Mouse (Mus musculus): ENCODE results near the gene Ppm1h.
"Not testable (repeated sequence)": the region's sequence is repeated elsewhere in the genome, so short reads cannot be mapped to it uniquely, and the experiment has no call there.

The Ppm1h gene

GRCm38 (mm10) chr10:122931851-122932550, 253.4 kb downstream of the Ppm1h start:
- DNase-seq (ENCODE audit: low spot score): no peak

GRCm38 (mm10) chr10:122933053-122933838, 254.7 kb downstream of the Ppm1h start:
- no peak for DNase-seq (ENCODE audit: low spot score)

- not testable (repeated sequence) for DNase-seq (ENCODE audit: low spot score)
Observed at GRCm38 (mm10) chr10:122935406-122935805, 256.8 kb downstream of the Ppm1h start.

- not testable (repeated sequence) for DNase-seq (ENCODE audit: low spot score)
Observed at GRCm38 (mm10) chr10:122937380-122937779, 258.8 kb downstream of the Ppm1h start.

- no peak for DNase-seq (ENCODE audit: low spot score)
Observed at GRCm38 (mm10) chr10:122939546-122939945, 261.0 kb downstream of the Ppm1h start.

- no peak for DNase-seq (ENCODE audit: low spot score)
Observed at GRCm38 (mm10) chr10:122942771-122943170, 264.2 kb downstream of the Ppm1h start.

GRCm38 (mm10) chr10:122943824-122944223, 265.3 kb downstream of the Ppm1h start:
- DNase-seq (ENCODE audit: low spot score): no peak

GRCm38 (mm10) chr10:122944888-122945287, 266.3 kb downstream of the Ppm1h start:
- no peak for DNase-seq (ENCODE audit: low spot score)

- DNase-seq (ENCODE audit: low spot score): no peak
Observed at GRCm38 (mm10) chr10:122950966-122951365, 272.4 kb downstream of the Ppm1h start.

- DNase-seq (ENCODE audit: low spot score): no peak
Observed at GRCm38 (mm10) chr10:122953576-122953975, 275.0 kb downstream of the Ppm1h start.

- no peak for DNase-seq (ENCODE audit: low spot score)
Observed at GRCm38 (mm10) chr10:122957918-122958317, 279.4 kb downstream of the Ppm1h start.

GRCm38 (mm10) chr10:122958699-122959098, 280.1 kb downstream of the Ppm1h start:
- no peak for DNase-seq (ENCODE audit: low spot score)

GRCm38 (mm10) chr10:122960216-122960615, 281.7 kb downstream of the Ppm1h start:
- DNase-seq (ENCODE audit: low spot score): no peak

GRCm38 (mm10) chr10:122960738-122961137, 282.2 kb downstream of the Ppm1h start:
- DNase-seq (ENCODE audit: low spot score): no peak

- DNase-seq (ENCODE audit: low spot score): no peak
Observed at GRCm38 (mm10) chr10:122961494-122961893, 282.9 kb downstream of the Ppm1h start.

- no peak for DNase-seq (ENCODE audit: low spot score)
Observed at GRCm38 (mm10) chr10:122962651-122963050, 284.1 kb downstream of the Ppm1h start.

GRCm38 (mm10) chr10:122963463-122964240, 285.1 kb downstream of the Ppm1h start:
- no peak for DNase-seq (ENCODE audit: low spot score)

GRCm38 (mm10) chr10:122964241-122964636, 285.7 kb downstream of the Ppm1h start:
- DNase-seq (ENCODE audit: low spot score): no peak

- not testable (repeated sequence) for DNase-seq (ENCODE audit: low spot score)
Observed at GRCm38 (mm10) chr10:122965650-122966049, 287.1 kb downstream of the Ppm1h start.

GRCm38 (mm10) chr10:122966421-122966820, 287.9 kb downstream of the Ppm1h start:
- no peak for DNase-seq (ENCODE audit: low spot score)

GRCm38 (mm10) chr10:122970188-122970587, 291.6 kb downstream of the Ppm1h start:
- no peak for DNase-seq (ENCODE audit: low spot score)

- DNase-seq (ENCODE audit: low spot score): no peak
Observed at GRCm38 (mm10) chr10:122973241-122973640, 294.7 kb downstream of the Ppm1h start.

GRCm38 (mm10) chr10:122976038-122976437, 297.5 kb downstream of the Ppm1h start:
- DNase-seq (ENCODE audit: low spot score): no peak
